23 mouse cellular contexts compared by ENCODE assay signal in genomic region chr3:117139835-117140234, GRCm38 (mm10).
A peak's percentile ranks its signal among the peaks of the same experiment; 100 is the strongest.
DNase-seq lines count a peak whose midpoint lies in the region; ATAC-seq and TF ChIP-seq lines count a peak whose summit lies in the region.
"Had no signal": no experiment of that assay in that cellular context is flagged by ENCODE, and none has a peak within 500 bp of the region (broad histone marks: within the 10 kb centered on the region; RNA-seq: fewer than 3 reads in every experiment).

No protein-coding gene starts in this region.

- no peak for TF ChIP-seq POLR2A in CH12.LX (IDR thresholded peaks at IDR 0.05; ENCODE audit: low read depth, low read length)

- no peak for TF ChIP-seq CTCF in CH12.LX (conservative IDR thresholded peaks at IDR 0.05 in 1 of 2, IDR thresholded peaks at IDR 0.05 in 1 of 2; ENCODE audit: low read depth in 2 of 2, low read length in 2 of 2)
- TF ChIP-seq CTCF in forebrain, postnatal 0 days (IDR thresholded peaks at IDR 0.05; ENCODE audit: low read depth), result no peak

- no peak overlapping the region for H3K4me3 ChIP-seq in CH12.LX (replicated peaks in 1 of 3; ENCODE audit: low read depth in 2 of 3, low read length in 2 of 3, poor library complexity in 1 of 3)
- H3K4me3 ChIP-seq in forebrain, postnatal 0 days (ENCODE audit: low read depth, low read length), result no peak overlapping the region
- no peak overlapping the region for H3K4me3 ChIP-seq in hindbrain, embryonic 12.5 days
- H3K4me3 ChIP-seq: embryonic facial prominence, embryonic 10.5 days; forebrain, embryonic 10.5 days; heart, embryonic 15.5 days; hindbrain, embryonic 15.5 days; midbrain, embryonic 13.5 days; neural tube, embryonic 12.5 days had no signal

- H3K4me1 ChIP-seq in CH12.LX (ENCODE audit: control insufficient read depth in 1 of 2, insufficient read depth in 2 of 2), result peaks cover 18 to 23% of the 10 kb centered on the region in 2 experiments
- no peaks in the 10 kb centered on the region for H3K4me1 ChIP-seq in forebrain, postnatal 0 days (ENCODE audit: insufficient read depth)
- no peaks in the 10 kb centered on the region for H3K4me1 ChIP-seq in hindbrain, embryonic 12.5 days
- H3K4me1 ChIP-seq: embryonic facial prominence, embryonic 10.5 days; forebrain, embryonic 10.5 days; heart, embryonic 15.5 days; hindbrain, embryonic 15.5 days; midbrain, embryonic 13.5 days; neural tube, embryonic 12.5 days had no signal

- TF ChIP-seq EP300 in CH12.LX (IDR thresholded peaks at IDR 0.05; ENCODE audit: low read length), result peak; percentile 63; the same call in 1 of the 2 replicates

- DNase-seq in 3134 (ENCODE audit: extremely low read depth, insufficient read length, low spot score) (peak; percentile 7), CH12.LX (ENCODE audit: extremely low read depth) (peak; percentile 29)
- DNase-seq in adrenal gland, adult 8-10 months, result peak; percentile 13
- DNase-seq in forebrain, postnatal 0 days, result no peak
- DNase-seq in kidney, postnatal 4 days, result no peak
- no peak for DNase-seq in ovary, postnatal 14 days (ENCODE audit: low spot score)
- DNase-seq: cerebellum, adult 8-10 months; gastrocnemius, postnatal 25 days; heart, postnatal 4 days; kidney, adult 2 months; retina, postnatal 1 day; right cerebral cortex, postnatal 25 days; thymus, postnatal 14 days had no signal

- no peaks in the 10 kb centered on the region for H3K27me3 ChIP-seq in CH12.LX (replicated peaks)
- H3K27me3 ChIP-seq in forebrain, postnatal 0 days (ENCODE audit: insufficient read depth, low read length), result no peaks in the 10 kb centered on the region
- H3K27me3 ChIP-seq in hindbrain, embryonic 12.5 days, result no peaks in the 10 kb centered on the region
- H3K27me3 ChIP-seq: heart, embryonic 15.5 days; hindbrain, embryonic 15.5 days; midbrain, embryonic 13.5 days; neural tube, embryonic 12.5 days had no signal

- no peak overlapping the region for H3K9ac ChIP-seq in CH12.LX (ENCODE audit: insufficient read depth, low read depth)
- H3K9ac ChIP-seq in forebrain, postnatal 0 days, result no peak overlapping the region
- no peak overlapping the region for H3K9ac ChIP-seq in hindbrain, embryonic 12.5 days
- H3K9ac ChIP-seq: heart, embryonic 15.5 days; hindbrain, embryonic 15.5 days; midbrain, embryonic 13.5 days; neural tube, embryonic 12.5 days had no signal

- peak; percentile 77 for ATAC-seq in granulocyte monocyte progenitor cell, adult 5-6 weeks (replicated peaks; ENCODE audit: poor library complexity, severe bottlenecking)
- no peak for ATAC-seq in forebrain, postnatal 0 days
- no peak for ATAC-seq in hindbrain, embryonic 12.5 days (ENCODE audit: low FRiP score)
- ATAC-seq: forebrain, embryonic 16.5 days; midbrain, embryonic 13.5 days had no signal

- dilution Hi-C loops in CH12.LX (cut with MboI; ENCODE audit: extremely low pct_ligation_motif_present, extremely low pct_unique_long_range_greater_than_20kb, low sequenced_read_pairs), result no loop called here

- H3K4me2 ChIP-seq in CH12.LX (ENCODE audit: insufficient read depth, low read depth, poor library complexity, severe bottlenecking), result 0 out of 2 replicates have a peak overlapping the region, but pooled peaks have one; percentile 50
- no peak overlapping the region for H3K4me2 ChIP-seq in forebrain, postnatal 0 days (ENCODE audit: low read depth)
- H3K4me2 ChIP-seq in hindbrain, embryonic 12.5 days (replicated peaks), result no peak overlapping the region
- H3K4me2 ChIP-seq: heart, embryonic 15.5 days; hindbrain, embryonic 15.5 days; midbrain, embryonic 13.5 days; neural tube, embryonic 12.5 days had no signal

- 83% methylated on average over 2 of the region's 2 CpGs for WGBS in forebrain, postnatal 0 days
- 89% methylated on average over 2 of the region's 2 CpGs for WGBS in hindbrain, embryonic 12.5 days

- no peaks in the 10 kb centered on the region for H3K36me3 ChIP-seq in CH12.LX (replicated peaks in 1 of 2; ENCODE audit: control insufficient read depth in 1 of 2, insufficient read depth in 1 of 2, low read length in 1 of 2)
- no peaks in the 10 kb centered on the region for H3K36me3 ChIP-seq in forebrain, postnatal 0 days (ENCODE audit: insufficient read depth)
- no peaks in the 10 kb centered on the region for H3K36me3 ChIP-seq in hindbrain, embryonic 12.5 days
- H3K36me3 ChIP-seq: embryonic facial prominence, embryonic 10.5 days; forebrain, embryonic 10.5 days; heart, embryonic 15.5 days; hindbrain, embryonic 15.5 days; midbrain, embryonic 13.5 days; neural tube, embryonic 12.5 days had no signal

- TF ChIP-seq RAD21 in CH12.LX (IDR thresholded peaks at IDR 0.05; ENCODE audit: low read depth, low read length), result no peak

- no peak overlapping the region for H3K27ac ChIP-seq in CH12.LX (ENCODE audit: insufficient read depth, low read depth)
- no peak overlapping the region for H3K27ac ChIP-seq in forebrain, postnatal 0 days (ENCODE audit: low read depth, low read length)
- no peak overlapping the region for H3K27ac ChIP-seq in hindbrain, embryonic 12.5 days
- H3K27ac ChIP-seq: embryonic facial prominence, embryonic 10.5 days; forebrain, embryonic 10.5 days; heart, embryonic 15.5 days; hindbrain, embryonic 15.5 days; kidney, postnatal 0 days; midbrain, embryonic 13.5 days; neural tube, embryonic 12.5 days had no signal

- no peaks in the 10 kb centered on the region for H3K79me2 ChIP-seq in CH12.LX (replicated peaks; ENCODE audit: control insufficient read depth, extremely low read depth, insufficient read depth, poor library complexity, severe bottlenecking)

- in situ Hi-C loops in CH12.LX (cut with MboI; ENCODE audit: low pct_ligation_motif_present, low pct_unique_long_range_greater_than_20kb, low sequenced_read_pairs), result no loop called here

- H3K9me3 ChIP-seq in CH12.LX (replicated peaks; ENCODE audit: low read length), result no peaks in the 10 kb centered on the region
- H3K9me3 ChIP-seq in forebrain, postnatal 0 days (ENCODE audit: low read length), result no peaks in the 10 kb centered on the region
- no peaks in the 10 kb centered on the region for H3K9me3 ChIP-seq in hindbrain, embryonic 12.5 days (replicated peaks)
- H3K9me3 ChIP-seq: embryonic facial prominence, embryonic 10.5 days; forebrain, embryonic 10.5 days; heart, embryonic 15.5 days; hindbrain, embryonic 15.5 days; midbrain, embryonic 13.5 days; neural tube, embryonic 12.5 days had no signal

TF ChIP-seq in CH12.LX, 34 proteins besides CTCF, POLR2A, EP300 and RAD21:
- TF ChIP-seq SMC3 (IDR thresholded peaks at IDR 0.05; ENCODE audit: low read depth, low read length) (no peak), MEF2A (IDR thresholded peaks at IDR 0.05; ENCODE audit: borderline replicate concordance, low read depth, low read length) (peak; percentile 49; the same call in 1 of the 2 replicates), BHLHE40 (IDR thresholded peaks at IDR 0.05; ENCODE audit: low read depth, low read length) (peak; percentile 71), MAFK (IDR thresholded peaks at IDR 0.05; ENCODE audit: insufficient replicate concordance, low read length) (0 out of 2 replicates have a peak, but pooled peaks have one; percentile 21), JUN (IDR thresholded peaks at IDR 0.05; ENCODE audit: insufficient read depth, low read depth, low read length) (peak; percentile 73), JUND (conservative IDR thresholded peaks at IDR 0.05; ENCODE audit: low read depth, low read length) (peak; percentile 48), E2F4 (IDR thresholded peaks at IDR 0.05; ENCODE audit: insufficient replicate concordance, low read depth, low read length) (no peak), MAX (IDR thresholded peaks at IDR 0.05; ENCODE audit: low read length) (no peak), ETS1 (conservative IDR thresholded peaks at IDR 0.05; ENCODE audit: low read depth, low read length) (peak; percentile 64), IRF4 (IDR thresholded peaks at IDR 0.05; ENCODE audit: low read depth, low read length) (peak; percentile 68)

Comparison
In these comparisons a context has a peak if more than half of its experiments do, and no peak if none do; other contexts are left out.
1. DNase-seq: peak in 3134 (single experiment), CH12.LX (single experiment) and adrenal gland, adult 8-10 months (single experiment); none in forebrain, postnatal 0 days (single experiment), kidney, postnatal 4 days (0 of 2) and ovary, postnatal 14 days (single experiment).